Mouse (Mus musculus): ENCODE measurements around the gene Mettl7a2.

Mettl7a2 gene

GRCm38 (mm10) chr15:100400592-100401250 is 47.7 kb downstream of the Mettl7a2 start:
- DNase-seq, result no peak

GRCm38 (mm10) chr15:100401811-100402210 is 48.8 kb downstream of the Mettl7a2 start:
- DNase-seq, result no peak

- DNase-seq, result no peak
Measured at GRCm38 (mm10) chr15:100402347-100402746, 49.3 kb downstream of the Mettl7a2 start.

GRCm38 (mm10) chr15:100402798-100403197 is 49.8 kb downstream of the Mettl7a2 start:
- DNase-seq, result no peak

- peak; percentile 63 to 67 for DNase-seq
Measured at GRCm38 (mm10) chr15:100403318-100404000, 50.5 kb downstream of the Mettl7a2 start.

GRCm38 (mm10) chr15:100406088-100406487 is 53.1 kb downstream of the Mettl7a2 start:
- DNase-seq, result no peak

- DNase-seq, result peak; percentile 64 to 73
Measured at GRCm38 (mm10) chr15:100410918-100411672, 58.1 kb downstream of the Mettl7a2 start.

Data from lung, adult 18-20 months (tissue).